Mouse (Mus musculus) ES-E14 (cell line): Measurements from ENCODE around the gene Rgma.

ENCODE experiments used
- CHD2 ChIP-seq: IDR thresholded peaks from 2 replicates; pipeline ENCODE4 v1.6.1; 2014; ENCODE audit warnings: mild to moderate bottlenecking, low read depth, low read length, inconsistent platforms
- HCFC1 ChIP-seq: IDR thresholded peaks from 2 replicates; pipeline ENCODE4 v1.6.1; 2012; ENCODE audit warnings: low read length, inconsistent platforms, borderline replicate concordance; ENCODE audit not compliant: insufficient read depth
- MAFK ChIP-seq: IDR thresholded peaks from 2 replicates; pipeline ENCODE4 v1.6.1; 2014; ENCODE audit warnings: mild to moderate bottlenecking, low read depth, low read length, inconsistent platforms; ENCODE audit not compliant: insufficient read depth
- ZC3H11A ChIP-seq: IDR thresholded peaks from 2 replicates; pipeline ENCODE4 v1.6.1; 2012; ENCODE audit warnings: low read depth, mild to moderate bottlenecking, inconsistent platforms, low read length, borderline replicate concordance
- ZNF384 ChIP-seq: IDR thresholded peaks from 2 replicates; pipeline ENCODE4 v1.6.1; 2012; ENCODE audit warnings: low read depth, low read length, inconsistent platforms

GRCm38 (mm10) chr7:73398806-73399442, 23.6 kb downstream of the Rgma start:
- TF ChIP-seq MAFK (no peak), ZNF384 (no peak), CHD2 (no peak), HCFC1 (no peak), ZC3H11A (no peak)
